11 mouse cellular contexts compared by ENCODE assay signal in genomic region chr11:99035350-99035749, GRCm38 (mm10). TPM values are rescaled to one million over a fixed set of nuclear protein-coding genes. Genes with fewer than 3 reads are reported as not detected.
DNase-seq lines count a peak whose midpoint lies in the region; ATAC-seq and TF ChIP-seq lines count a peak whose summit lies in the region.
"Had no signal": no experiment of that assay in that cellular context is flagged by ENCODE, and none has a peak within 500 bp of the region (broad histone marks: within the 10 kb centered on the region; RNA-seq: fewer than 3 reads in every experiment).

No protein-coding gene starts in this region.

- H3K27ac ChIP-seq in intestine, postnatal 0 days (ENCODE audit: low read depth, low read length): no peak overlapping the region
- no peak overlapping the region for H3K27ac ChIP-seq in intestine, embryonic 15.5 days
- no peak overlapping the region for H3K27ac ChIP-seq in ES-Bruce4 (ENCODE audit: insufficient read depth, low read length)
- no peak overlapping the region for H3K27ac ChIP-seq in cortical plate, adult 2 months (ENCODE audit: insufficient read depth, low read length)
- H3K27ac ChIP-seq in limb, embryonic 10.5 days: no peak overlapping the region

- no peak for TF ChIP-seq POLR2A in ES-Bruce4 (IDR thresholded peaks at IDR 0.05; ENCODE audit: insufficient read depth, low read length)
- TF ChIP-seq POLR2A in cortical plate, adult 2 months (IDR thresholded peaks at IDR 0.05; ENCODE audit: extremely low read depth, insufficient read depth, low read length): no peak

- no peak overlapping the region for H3K4me2 ChIP-seq in intestine, postnatal 0 days (replicated peaks; ENCODE audit: low read depth)
- H3K4me2 ChIP-seq in intestine, embryonic 15.5 days (replicated peaks): no peak overlapping the region

- no peak for ATAC-seq in intestine, postnatal 0 days
- no peak for ATAC-seq in intestine, embryonic 15.5 days

- peak; percentile 16 for DNase-seq in adrenal gland, postnatal 14 days
- DNase-seq in adrenal gland, adult 2 months: no peak
- DNase-seq in limb, embryonic 10.5 days (ENCODE audit: low spot score): no peak
- DNase-seq in gastrocnemius, adult 18-20 months (ENCODE audit: low spot score): no peak
- DNase-seq: kidney, adult 9 months had no signal

- no peaks in the 10 kb centered on the region for H3K36me3 ChIP-seq in intestine, postnatal 0 days (ENCODE audit: control insufficient read depth, insufficient read depth)
- H3K36me3 ChIP-seq in intestine, embryonic 15.5 days: no peaks in the 10 kb centered on the region
- no peaks in the 10 kb centered on the region for H3K36me3 ChIP-seq in ES-Bruce4 (ENCODE audit: control insufficient read depth, insufficient read depth, low read length, poor library complexity, severe bottlenecking)
- H3K36me3 ChIP-seq in limb, embryonic 10.5 days: no peaks in the 10 kb centered on the region

- H3K27me3 ChIP-seq in intestine, postnatal 0 days (replicated peaks; ENCODE audit: control insufficient read depth, insufficient read depth, low read length): no peaks in the 10 kb centered on the region
- no peaks in the 10 kb centered on the region for H3K27me3 ChIP-seq in intestine, embryonic 15.5 days (replicated peaks)
- no peaks in the 10 kb centered on the region for H3K27me3 ChIP-seq in ES-Bruce4 (ENCODE audit: control insufficient read depth, insufficient read depth, low read length, poor library complexity, severe bottlenecking)
- no peaks in the 10 kb centered on the region for H3K27me3 ChIP-seq in limb, embryonic 10.5 days (ENCODE audit: low read depth, poor library complexity, severe bottlenecking)

- no peak for TF ChIP-seq EP300 in ES-Bruce4 (IDR thresholded peaks at IDR 0.05; ENCODE audit: insufficient read depth, low read depth, low read length)

- H3K4me1 ChIP-seq in intestine, postnatal 0 days (replicated peaks; ENCODE audit: control insufficient read depth, insufficient read depth, low read length): 0 out of 2 replicates have a peak, but pooled peaks cover 4% of the 10 kb centered on the region
- H3K4me1 ChIP-seq in intestine, embryonic 15.5 days (replicated peaks): no peaks in the 10 kb centered on the region
- no peaks in the 10 kb centered on the region for H3K4me1 ChIP-seq in ES-Bruce4 (ENCODE audit: control insufficient read depth, insufficient read depth, low read length)
- H3K4me1 ChIP-seq in cortical plate, adult 2 months (ENCODE audit: control insufficient read depth, insufficient read depth, low read length): no peaks in the 10 kb centered on the region; the same call in 1 of the 2 replicates
- H3K4me1 ChIP-seq in limb, embryonic 10.5 days: peaks cover 14% of the 10 kb centered on the region

- H3K9ac ChIP-seq in intestine, postnatal 0 days (ENCODE audit: low read depth, low read length): no peak overlapping the region
- H3K9ac ChIP-seq in intestine, embryonic 15.5 days: no peak overlapping the region
- no peak overlapping the region for H3K9ac ChIP-seq in ES-Bruce4 (ENCODE audit: low read depth, poor library complexity, severe bottlenecking)

- peak; percentile 67 for TF ChIP-seq CTCF in intestine, postnatal 0 days (IDR thresholded peaks at IDR 0.05; ENCODE audit: low read depth)
- TF ChIP-seq CTCF in ES-Bruce4 (IDR thresholded peaks at IDR 0.05; ENCODE audit: low read depth, low read length): peak; percentile 43
- peak; percentile 37 for TF ChIP-seq CTCF in cortical plate, adult 2 months (IDR thresholded peaks at IDR 0.05; ENCODE audit: extremely low read depth, insufficient read depth, low read length)

- H3K4me3 ChIP-seq in intestine, postnatal 0 days (ENCODE audit: low read depth, low read length): no peak overlapping the region
- H3K4me3 ChIP-seq in intestine, embryonic 15.5 days (replicated peaks): no peak overlapping the region
- no peak overlapping the region for H3K4me3 ChIP-seq in ES-Bruce4 (ENCODE audit: low read depth, low read length)
- no peak overlapping the region for H3K4me3 ChIP-seq in cortical plate, adult 2 months (ENCODE audit: insufficient read depth, low read length)
- H3K4me3 ChIP-seq in limb, embryonic 10.5 days: no peak overlapping the region

- 63% methylated on average over 4 of the region's 4 CpGs for WGBS in intestine, postnatal 0 days
- 69% methylated on average over 4 of the region's 4 CpGs for WGBS in intestine, embryonic 15.5 days
- 87% methylated on average over 4 of the region's 4 CpGs for WGBS in limb, embryonic 10.5 days

- no peaks in the 10 kb centered on the region for H3K9me3 ChIP-seq in intestine, postnatal 0 days (ENCODE audit: control insufficient read depth)
- no peaks in the 10 kb centered on the region for H3K9me3 ChIP-seq in intestine, embryonic 15.5 days
- no peaks in the 10 kb centered on the region for H3K9me3 ChIP-seq in ES-Bruce4 (replicated peaks; ENCODE audit: control insufficient read depth, insufficient read depth, low read length, poor library complexity, severe bottlenecking)
- no peaks in the 10 kb centered on the region for H3K9me3 ChIP-seq in limb, embryonic 10.5 days (replicated peaks)

RNA-seq across cellular contexts. Expression of gene Igfbp4, which starts 5.7 kb away (rescaled TPM):
- 112 and 219 TPM in 2 replicates for total RNA-seq in adrenal gland, postnatal 14 days (2021)
- total RNA-seq in adrenal gland, adult 2 months (2021): 100 to 1,000 TPM in 1 of 2 experiments, 10 to 100 TPM in 1; 93.9 to 147 TPM
- 144 and 247 TPM in 2 replicates for polyA plus RNA-seq in adrenal gland, adult 2 months (2012; rRNA removed)
- 174 and 176 TPM in 2 replicates for polyA plus RNA-seq in intestine, postnatal 0 days (2015; fragmentation: Nextera tagmentation; extraction: Ambion mirVana)
- 426 and 441 TPM in 2 replicates for polyA plus RNA-seq in intestine, embryonic 15.5 days (2015; fragmentation: Nextera tagmentation; extraction: Ambion mirVana)
- 47.6 and 51.4 TPM in 2 replicates for polyA plus RNA-seq in ES-Bruce4 (2011; ENCODE audit: insufficient read depth, insufficient read length, low read depth, missing spikeins)
- 106 and 120 TPM in 2 replicates for polyA plus RNA-seq in cortical plate, adult 2 months (2012; rRNA removed)
- polyA plus RNA-seq in limb, embryonic 10.5 days (2016; fragmentation: Nextera tagmentation; extraction: Ambion mirVana): 899 and 1,008 TPM in 2 replicates
- 10 to 100 TPM; 30.0 to 48.5 TPM for total RNA-seq in gastrocnemius, adult 18-20 months (2021)

RNA-seq across cellular contexts. Expression of gene Top2a, which starts 11.4 kb away (rescaled TPM):
- total RNA-seq in adrenal gland, postnatal 14 days (2021): 52.0 and 70.5 TPM in 2 replicates
- 1 to 10 TPM; 4.1 to 8.1 TPM for total RNA-seq in adrenal gland, adult 2 months (2021)
- polyA plus RNA-seq in adrenal gland, adult 2 months (2012; rRNA removed): 0.28 and 0.29 TPM in 2 replicates
- polyA plus RNA-seq in intestine, postnatal 0 days (2015; fragmentation: Nextera tagmentation; extraction: Ambion mirVana): 40.9 and 41.8 TPM in 2 replicates
- polyA plus RNA-seq in intestine, embryonic 15.5 days (2015; fragmentation: Nextera tagmentation; extraction: Ambion mirVana): 183 and 194 TPM in 2 replicates
- polyA plus RNA-seq in ES-Bruce4 (2011; ENCODE audit: insufficient read depth, insufficient read length, low read depth, missing spikeins): 631 and 674 TPM in 2 replicates
- 0.93 and 1.8 TPM in 2 replicates for polyA plus RNA-seq in cortical plate, adult 2 months (2012; rRNA removed)
- polyA plus RNA-seq in limb, embryonic 10.5 days (2016; fragmentation: Nextera tagmentation; extraction: Ambion mirVana): 291 and 354 TPM in 2 replicates
- total RNA-seq in gastrocnemius, adult 18-20 months (2021): under 1 TPM; 0.09 to 0.21 TPM

RNA-seq across cellular contexts. Expression of gene Gjd3, which starts 52.5 kb away (rescaled TPM):
- total RNA-seq in adrenal gland, postnatal 14 days (2021): not detected in 2 replicates
- total RNA-seq in adrenal gland, adult 2 months (2021): not detected
- 1.1 and 1.2 TPM in 2 replicates for polyA plus RNA-seq in adrenal gland, adult 2 months (2012; rRNA removed)
- 0.61 and 0.80 TPM in 2 replicates for polyA plus RNA-seq in intestine, postnatal 0 days (2015; fragmentation: Nextera tagmentation; extraction: Ambion mirVana)
- 0.20 and 0.35 TPM in 2 replicates for polyA plus RNA-seq in intestine, embryonic 15.5 days (2015; fragmentation: Nextera tagmentation; extraction: Ambion mirVana)
- polyA plus RNA-seq in ES-Bruce4 (2011; ENCODE audit: insufficient read depth, insufficient read length, low read depth, missing spikeins): not detected in 2 replicates
- polyA plus RNA-seq in cortical plate, adult 2 months (2012; rRNA removed): 3.4 and 3.5 TPM in 2 replicates
- 0.24 and 0.29 TPM in 2 replicates for polyA plus RNA-seq in limb, embryonic 10.5 days (2016; fragmentation: Nextera tagmentation; extraction: Ambion mirVana)
- total RNA-seq in gastrocnemius, adult 18-20 months (2021): not detected
- polyA plus RNA-seq: liver, embryonic 16.5 days; stomach, embryonic 14.5 days had no signal

RNA-seq across cellular contexts. Expression of gene Tns4, which starts 53.8 kb away (rescaled TPM):
- 0.52 and 0.90 TPM in 2 replicates for total RNA-seq in adrenal gland, postnatal 14 days (2021)
- total RNA-seq in adrenal gland, adult 2 months (2021): under 1 TPM; 0.31 to 0.58 TPM
- 0.45 and 1.5 TPM in 2 replicates for polyA plus RNA-seq in adrenal gland, adult 2 months (2012; rRNA removed)
- polyA plus RNA-seq in intestine, postnatal 0 days (2015; fragmentation: Nextera tagmentation; extraction: Ambion mirVana): 0.39 and 0.53 TPM in 2 replicates
- 0.58 and 0.93 TPM in 2 replicates for polyA plus RNA-seq in intestine, embryonic 15.5 days (2015; fragmentation: Nextera tagmentation; extraction: Ambion mirVana)
- polyA plus RNA-seq in ES-Bruce4 (2011; ENCODE audit: insufficient read depth, insufficient read length, low read depth, missing spikeins): 12.8 and 13.9 TPM in 2 replicates
- 0.17 and 0.25 TPM in 2 replicates for polyA plus RNA-seq in cortical plate, adult 2 months (2012; rRNA removed)
- polyA plus RNA-seq in limb, embryonic 10.5 days (2016; fragmentation: Nextera tagmentation; extraction: Ambion mirVana): 0.74 and 1.4 TPM in 2 replicates
- total RNA-seq in gastrocnemius, adult 18-20 months (2021): under 1 TPM in 1 of 2 experiments, not detected in 1; 0.07 TPM

Comparison
In these comparisons a context has a peak if more than half of its experiments do, and no peak if none do; other contexts are left out.
1. RNA of gene Top2a, which starts 11.4 kb away (polyA plus RNA-seq): 631 to 674 TPM in ES-Bruce4, 291 to 354 TPM in limb, embryonic 10.5 days, 183 to 194 TPM in intestine, embryonic 15.5 days and 40.9 to 41.8 TPM in intestine, postnatal 0 days; 0.93 to 1.8 TPM in cortical plate, adult 2 months and 0.28 to 0.29 TPM in adrenal gland, adult 2 months; every median in the first group is over 10 times any median in the second.
2. Peak in every context shown above with its lines, with median percentiles within 50 percentile points of each other: CTCF ChIP-seq.